Mouse (Mus musculus): Measurements from ENCODE around the gene Fbxw8. TPM values are rescaled to one million over a fixed set of nuclear protein-coding genes. Genes with fewer than 3 reads are reported as not detected.

The Fbxw8 gene
- polyA plus RNA-seq, 1 experiment from 2014 or later, result 16.0 TPM

DNA sequence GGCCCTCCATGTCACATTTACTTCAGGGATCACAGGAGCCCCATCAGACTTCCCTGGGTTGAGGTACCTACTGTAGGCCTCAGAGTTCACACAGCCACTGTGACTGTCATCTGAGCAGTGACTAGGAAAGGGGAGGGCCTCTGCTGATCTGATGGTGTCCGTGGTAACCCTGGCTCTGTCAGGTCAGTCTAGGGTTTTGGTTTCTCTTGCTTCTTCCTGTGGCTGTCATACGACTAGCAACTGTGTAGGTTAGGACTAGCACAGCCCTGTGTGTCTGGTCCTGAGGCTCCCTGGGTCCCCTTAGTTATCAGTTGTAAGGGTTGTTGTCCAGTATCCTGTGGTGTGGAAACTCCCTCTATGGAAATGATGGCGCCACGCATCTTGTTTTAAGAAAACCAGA is 104.5 kb downstream of the Fbxw8 start:
- WGBS, result 68% methylated on average over 4 of the region's 4 CpGs

DNA sequence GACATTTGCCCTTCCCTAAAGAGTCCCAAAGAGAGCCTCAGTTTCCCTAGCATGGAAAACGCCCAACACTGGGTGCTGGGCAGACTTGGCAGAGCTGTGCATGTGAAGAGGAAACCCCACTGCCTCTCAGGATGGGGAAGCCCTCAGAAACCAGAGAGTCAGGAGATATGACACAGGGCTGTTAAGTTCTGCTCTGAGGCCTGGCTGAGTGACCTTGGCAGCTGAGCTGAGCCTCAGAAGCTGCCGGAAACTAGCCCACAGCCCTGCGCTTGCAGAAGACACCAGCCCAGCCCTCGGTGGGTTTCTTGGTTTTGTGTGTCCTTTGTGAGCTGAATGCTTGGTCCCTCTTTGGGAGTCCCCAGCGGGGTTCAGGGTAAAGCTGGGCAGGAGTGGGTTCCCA is 106.3 kb downstream of the Fbxw8 start:
- Histone ChIP-seq H3K9me3 (ENCODE audit: control insufficient read depth, low read length) (no peaks in the 10 kb centered on the region), H3K4me2 (ENCODE audit: low read depth, low read length) (no peak overlapping the region), H3K9ac (ENCODE audit: low read depth, low read length) (no peak overlapping the region), H3K36me3 (ENCODE audit: control insufficient read depth, insufficient read depth, low read length) (no peaks in the 10 kb centered on the region), H3K4me1 (ENCODE audit: control insufficient read depth, insufficient read depth, low read length) (no peaks in the 10 kb centered on the region), H3K27ac (ENCODE audit: low read length) (no peak overlapping the region), H3K27me3 (replicated peaks; ENCODE audit: control insufficient read depth, insufficient read depth, low read length) (no peaks in the 10 kb centered on the region), H3K4me3 (ENCODE audit: low read length) (no peak overlapping the region)
- ATAC-seq, result no peak
- 80% methylated on average over 5 of the region's 5 CpGs for WGBS

More for the DNA sequence above, 104.5 kb downstream of the Fbxw8 start:
- ATAC-seq, result no peak
- Histone ChIP-seq H3K36me3 (ENCODE audit: control insufficient read depth, insufficient read depth, low read length) (no peaks in the 10 kb centered on the region), H3K27ac (ENCODE audit: low read length) (no peak overlapping the region), H3K9ac (ENCODE audit: low read depth, low read length) (no peak overlapping the region), H3K4me3 (ENCODE audit: low read length) (no peak overlapping the region), H3K4me1 (ENCODE audit: control insufficient read depth, insufficient read depth, low read length) (no peaks in the 10 kb centered on the region), H3K4me2 (ENCODE audit: low read depth, low read length) (no peak overlapping the region), H3K9me3 (ENCODE audit: control insufficient read depth, low read length) (no peaks in the 10 kb centered on the region), H3K27me3 (replicated peaks; ENCODE audit: control insufficient read depth, insufficient read depth, low read length) (no peaks in the 10 kb centered on the region)

DNA sequence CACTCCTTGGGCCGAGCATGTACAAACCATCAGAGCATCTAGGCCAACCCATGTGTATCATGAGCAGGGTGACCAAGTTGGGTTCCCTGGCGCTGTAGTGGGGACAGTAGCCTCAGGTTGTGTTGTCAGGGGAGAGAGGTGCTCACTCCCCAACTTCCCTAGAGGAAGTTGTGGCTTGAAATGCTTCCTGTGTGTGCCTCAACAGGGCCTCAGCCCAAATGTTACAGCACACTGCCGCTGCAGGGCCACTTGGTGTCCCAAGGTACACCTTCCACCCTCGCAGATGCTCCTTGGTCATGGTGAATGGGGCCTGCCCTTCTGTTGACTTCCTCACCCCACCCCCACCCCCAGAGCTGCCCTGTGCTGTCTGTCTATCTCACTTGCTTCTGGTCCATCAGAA is 106.9 kb downstream of the Fbxw8 start:
- Histone ChIP-seq H3K27ac (ENCODE audit: low read length) (no peak overlapping the region), H3K4me2 (ENCODE audit: low read depth, low read length) (no peak overlapping the region), H3K9me3 (ENCODE audit: control insufficient read depth, low read length) (no peaks in the 10 kb centered on the region), H3K27me3 (replicated peaks; ENCODE audit: control insufficient read depth, insufficient read depth, low read length) (no peaks in the 10 kb centered on the region), H3K4me1 (ENCODE audit: control insufficient read depth, insufficient read depth, low read length) (no peaks in the 10 kb centered on the region), H3K36me3 (ENCODE audit: control insufficient read depth, insufficient read depth, low read length) (no peaks in the 10 kb centered on the region), H3K4me3 (ENCODE audit: low read length) (no peak overlapping the region), H3K9ac (ENCODE audit: low read depth, low read length) (no peak overlapping the region)
- no peak for ATAC-seq
- 80% methylated on average over 4 of the region's 4 CpGs for WGBS

DNA sequence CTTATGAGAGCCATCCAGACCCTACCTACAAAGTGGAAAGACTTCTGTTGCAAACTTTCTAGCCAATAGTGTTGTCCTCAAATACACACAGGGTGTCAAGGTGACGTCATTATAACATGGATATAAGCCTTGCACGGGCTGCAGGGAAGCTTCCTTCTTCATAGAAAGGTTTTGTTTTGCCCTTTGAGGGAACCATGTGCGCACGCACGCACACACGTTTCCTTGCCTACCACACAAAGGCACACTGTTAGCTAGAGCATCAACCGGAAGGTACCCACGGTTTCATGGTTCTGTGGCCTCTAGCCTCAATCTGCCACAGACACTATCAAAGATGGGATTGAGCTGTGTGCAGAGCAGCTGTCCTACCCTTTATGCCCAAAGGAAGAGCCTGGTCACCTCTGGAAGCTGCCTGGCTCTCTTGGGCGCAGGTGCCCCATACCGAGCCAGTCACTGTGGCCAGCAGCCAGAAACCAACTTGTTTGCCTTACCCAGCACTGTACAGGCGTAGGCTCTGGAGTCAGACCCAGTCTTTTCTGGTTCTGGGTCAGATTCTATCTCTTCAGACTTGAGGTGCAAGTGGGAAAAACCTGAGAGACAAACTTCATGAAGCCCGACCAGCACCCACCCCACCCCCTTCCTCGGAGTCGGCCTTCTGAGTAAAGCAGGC is 108.0 kb downstream of the Fbxw8 start:
- no peak for ATAC-seq
- H3K4me2 ChIP-seq (ENCODE audit: low read depth, low read length), result no peak overlapping the region
- H3K4me1 ChIP-seq (ENCODE audit: control insufficient read depth, insufficient read depth, low read length), result no peaks in the 10 kb centered on the region
- WGBS, result 88% methylated on average over 14 of the region's 14 CpGs
- H3K9ac ChIP-seq (ENCODE audit: low read depth, low read length), result no peak overlapping the region
- H3K27ac ChIP-seq (ENCODE audit: low read length), result no peak overlapping the region
- no peaks in the 10 kb centered on the region for H3K9me3 ChIP-seq (ENCODE audit: control insufficient read depth, low read length)
- no peaks in the 10 kb centered on the region for H3K27me3 ChIP-seq (replicated peaks; ENCODE audit: control insufficient read depth, insufficient read depth, low read length)
- no peaks in the 10 kb centered on the region for H3K36me3 ChIP-seq (ENCODE audit: control insufficient read depth, insufficient read depth, low read length)
- no peak overlapping the region for H3K4me3 ChIP-seq (ENCODE audit: low read length)

DNA sequence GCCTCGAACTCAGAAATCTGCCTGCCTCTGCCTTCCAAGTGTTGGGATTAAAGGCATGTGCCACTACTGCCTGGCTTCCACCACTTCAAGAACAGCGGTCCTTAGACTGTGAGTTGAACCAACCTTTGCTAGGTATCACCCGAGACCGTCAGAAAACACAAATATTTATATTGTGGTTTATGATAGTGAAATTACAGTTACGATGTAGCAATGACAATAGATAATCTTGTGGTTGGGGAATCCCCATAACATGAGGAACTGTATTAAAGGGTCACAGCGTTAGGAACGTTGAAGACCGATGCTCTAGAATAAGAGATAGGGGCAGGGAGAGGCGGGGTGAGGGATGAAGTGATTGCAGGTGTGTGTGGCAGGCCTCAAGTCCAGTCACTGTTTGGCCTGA is 109.9 kb downstream of the Fbxw8 start:
- Histone ChIP-seq H3K27ac (ENCODE audit: low read length) (no peak overlapping the region), H3K27me3 (replicated peaks; ENCODE audit: control insufficient read depth, insufficient read depth, low read length) (no peaks in the 10 kb centered on the region), H3K4me1 (ENCODE audit: control insufficient read depth, insufficient read depth, low read length) (no peaks in the 10 kb centered on the region), H3K9ac (ENCODE audit: low read depth, low read length) (no peak overlapping the region), H3K9me3 (ENCODE audit: control insufficient read depth, low read length) (no peaks in the 10 kb centered on the region), H3K4me2 (ENCODE audit: low read depth, low read length) (no peak overlapping the region), H3K4me3 (ENCODE audit: low read length) (no peak overlapping the region), H3K36me3 (ENCODE audit: control insufficient read depth, insufficient read depth, low read length) (no peaks in the 10 kb centered on the region)
- 86% methylated on average over 9 of the region's 9 CpGs for WGBS
- ATAC-seq, result no peak

DNA sequence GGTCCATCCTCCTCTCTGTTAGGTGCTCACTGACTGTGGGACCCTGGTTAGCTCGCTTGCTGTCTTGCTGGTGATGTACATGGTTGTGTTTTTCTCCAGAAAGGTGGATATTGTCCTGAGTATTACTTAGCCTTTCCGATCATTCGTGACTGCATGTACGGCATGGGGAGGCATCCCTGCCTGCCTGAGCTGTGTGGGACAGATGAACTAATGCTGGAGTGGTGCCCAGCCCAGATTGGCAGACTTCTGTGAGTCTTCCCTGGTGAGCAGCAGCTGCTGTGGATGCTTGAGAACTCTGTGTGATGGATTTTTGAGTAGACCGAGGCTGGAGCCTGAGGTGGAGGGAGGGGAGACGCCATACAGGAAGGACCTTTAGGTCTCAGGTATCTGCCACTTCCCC is 110.4 kb downstream of the Fbxw8 start:
- 85% methylated on average over 6 of the region's 6 CpGs for WGBS
- H3K4me3 ChIP-seq (ENCODE audit: low read length), result no peak overlapping the region

DNA sequence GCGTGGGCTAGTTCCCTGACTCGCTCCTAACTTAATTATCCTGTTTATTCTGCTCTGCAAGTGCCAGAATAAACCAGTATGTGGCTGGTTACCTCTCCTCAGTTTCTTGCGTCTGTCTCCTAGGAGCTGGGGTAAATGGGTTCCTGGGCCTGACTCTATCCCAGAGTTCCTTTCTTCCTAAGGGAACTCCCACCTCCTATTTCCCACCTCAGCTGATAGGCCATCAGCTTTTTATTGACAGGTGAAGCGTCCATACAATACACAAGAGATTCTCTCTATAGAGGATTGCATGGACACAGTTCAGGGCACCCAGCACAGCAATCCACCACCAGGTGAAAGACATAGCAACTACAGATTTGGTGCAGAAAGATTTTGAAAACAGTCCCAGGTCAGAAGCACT is 111.5 kb downstream of the Fbxw8 start:
- H3K4me2 ChIP-seq (ENCODE audit: low read depth, low read length), result no peak overlapping the region

More for the DNA sequence above, 110.4 kb downstream of the Fbxw8 start:
- no peak for ATAC-seq
- Histone ChIP-seq H3K4me2 (ENCODE audit: low read depth, low read length) (no peak overlapping the region), H3K9me3 (ENCODE audit: control insufficient read depth, low read length) (no peaks in the 10 kb centered on the region), H3K27ac (ENCODE audit: low read length) (no peak overlapping the region), H3K9ac (ENCODE audit: low read depth, low read length) (no peak overlapping the region), H3K36me3 (ENCODE audit: control insufficient read depth, insufficient read depth, low read length) (no peaks in the 10 kb centered on the region), H3K4me1 (ENCODE audit: control insufficient read depth, insufficient read depth, low read length) (no peaks in the 10 kb centered on the region), H3K27me3 (replicated peaks; ENCODE audit: control insufficient read depth, insufficient read depth, low read length) (no peaks in the 10 kb centered on the region)

DNA sequence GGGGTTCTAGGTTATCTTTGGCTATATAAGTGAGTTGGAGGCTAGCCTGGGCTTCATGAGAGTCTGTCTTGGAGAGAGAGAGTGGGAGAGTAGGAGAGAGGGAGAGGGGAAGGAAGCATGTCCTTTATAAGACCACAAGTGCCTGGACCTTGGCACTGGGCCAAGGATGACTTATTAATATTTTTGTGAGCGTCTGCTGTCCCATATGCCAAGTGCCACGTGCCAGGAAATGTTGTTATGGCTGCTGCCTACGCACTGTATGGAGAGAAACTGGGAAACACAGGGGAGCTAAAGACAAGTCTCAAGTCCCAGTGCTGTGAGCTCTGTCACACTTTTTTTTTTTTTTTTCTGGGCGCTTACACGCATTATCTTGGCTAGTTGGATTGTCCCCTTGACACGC is 112.7 kb downstream of the Fbxw8 start:
- Histone ChIP-seq H3K27ac (ENCODE audit: low read length) (no peak overlapping the region), H3K9ac (ENCODE audit: low read depth, low read length) (no peak overlapping the region), H3K4me1 (ENCODE audit: control insufficient read depth, insufficient read depth, low read length) (peaks cover 4% of the 10 kb centered on the region; the same call in 1 of the 2 replicates), H3K9me3 (ENCODE audit: control insufficient read depth, low read length) (no peaks in the 10 kb centered on the region), H3K4me3 (ENCODE audit: low read length) (no peak overlapping the region), H3K27me3 (replicated peaks; ENCODE audit: control insufficient read depth, insufficient read depth, low read length) (no peaks in the 10 kb centered on the region), H3K36me3 (ENCODE audit: control insufficient read depth, insufficient read depth, low read length) (no peaks in the 10 kb centered on the region), H3K4me2 (ENCODE audit: low read depth, low read length) (no peak overlapping the region)
- no peak for ATAC-seq
- WGBS, result 80% methylated on average over 6 of the region's 6 CpGs

More for the DNA sequence above, 111.5 kb downstream of the Fbxw8 start:
- no peaks in the 10 kb centered on the region for H3K36me3 ChIP-seq (ENCODE audit: control insufficient read depth, insufficient read depth, low read length)
- H3K9me3 ChIP-seq (ENCODE audit: control insufficient read depth, low read length), result no peaks in the 10 kb centered on the region
- no peaks in the 10 kb centered on the region for H3K27me3 ChIP-seq (replicated peaks; ENCODE audit: control insufficient read depth, insufficient read depth, low read length)
- no peaks in the 10 kb centered on the region for H3K4me1 ChIP-seq (ENCODE audit: control insufficient read depth, insufficient read depth, low read length)
- no peak overlapping the region for H3K4me3 ChIP-seq (ENCODE audit: low read length)
- no peak for ATAC-seq
- 81% methylated on average over 4 of the region's 4 CpGs for WGBS
- no peak overlapping the region for H3K27ac ChIP-seq (ENCODE audit: low read length)
- H3K9ac ChIP-seq (ENCODE audit: low read depth, low read length), result no peak overlapping the region

DNA sequence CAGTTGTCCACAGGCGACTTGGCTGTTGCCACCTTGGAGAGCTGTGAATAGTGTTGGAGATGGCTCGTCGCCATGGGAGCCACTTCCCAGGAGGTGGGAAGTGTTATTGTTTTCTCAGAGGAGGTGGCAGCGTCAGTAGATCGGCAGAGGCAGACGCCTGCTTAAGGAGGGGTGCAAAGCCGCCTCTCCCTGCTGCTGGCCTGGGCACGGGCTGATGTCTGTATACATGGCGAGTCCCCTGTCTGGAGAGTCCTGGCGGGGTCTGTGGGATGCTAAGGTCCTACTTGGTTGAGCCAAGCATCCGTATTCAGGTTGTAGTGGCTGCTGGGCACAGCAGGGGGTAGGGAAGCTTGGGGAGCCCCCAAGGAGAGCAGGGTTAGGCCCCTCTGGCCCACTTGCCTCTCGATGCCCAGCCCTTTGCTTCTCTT is 116.0 kb downstream of the Fbxw8 start:
- no peak for ATAC-seq
- 46% methylated on average over 12 of the region's 12 CpGs for WGBS
- H3K9ac ChIP-seq (ENCODE audit: low read depth, low read length), result no peak overlapping the region

More for the DNA sequence above, 116.0 kb downstream of the Fbxw8 start:
- Histone ChIP-seq H3K27me3 (replicated peaks; ENCODE audit: control insufficient read depth, insufficient read depth, low read length) (no peaks in the 10 kb centered on the region), H3K4me2 (ENCODE audit: low read depth, low read length) (no peak overlapping the region), H3K9me3 (ENCODE audit: control insufficient read depth, low read length) (no peaks in the 10 kb centered on the region), H3K27ac (ENCODE audit: low read length) (no peak overlapping the region), H3K4me3 (ENCODE audit: low read length) (no peak overlapping the region), H3K36me3 (ENCODE audit: control insufficient read depth, insufficient read depth, low read length) (no peaks in the 10 kb centered on the region), H3K4me1 (ENCODE audit: control insufficient read depth, insufficient read depth, low read length) (peaks cover 4% of the 10 kb centered on the region; the same call in 1 of the 2 replicates)
